Mouse (Mus musculus): Measurements from ENCODE around the gene Shf.

DNA sequence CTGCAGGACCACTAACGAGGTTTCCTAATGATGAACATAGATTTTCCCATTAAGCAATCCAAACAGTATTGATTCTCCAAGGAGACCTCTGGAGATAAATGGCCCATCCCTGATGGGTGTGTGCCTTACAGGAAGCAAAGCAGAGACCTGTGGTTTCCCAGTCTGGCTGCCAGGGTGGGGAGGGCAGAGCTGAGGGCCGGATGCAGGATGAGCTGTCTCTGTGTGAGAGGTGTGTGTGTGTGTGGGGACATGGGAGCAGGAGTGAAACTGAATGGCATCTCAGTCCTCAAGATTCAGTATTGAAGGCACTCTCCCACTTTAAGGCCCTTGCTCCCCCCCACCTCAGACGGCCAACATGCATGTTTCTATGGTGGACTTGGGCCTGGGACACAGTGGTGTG is 12.8 kb downstream of the Shf start:
- no peak for TF ChIP-seq POLR2A (IDR thresholded peaks at IDR 0.05; ENCODE audit: borderline replicate concordance, control insufficient read depth, low read depth, low read length)
- no peak for TF ChIP-seq CTCF (IDR thresholded peaks at IDR 0.05; ENCODE audit: control insufficient read depth, insufficient read depth, low read length)

All from bone marrow, adult 2 months (tissue).